Mouse (Mus musculus) bone marrow macrophage, adult 2 months (primary cell): ENCODE data around the gene Tnpo2.

Experiments used
- CTCF ChIP-seq: IDR thresholded peaks from 2 replicates; pipeline ENCODE4 v1.5.1; 2012; ENCODE audit warnings: low read depth, mild to moderate bottlenecking, low read length, moderate library complexity
- POLR2A ChIP-seq: IDR thresholded peaks from 2 replicates; pipeline ENCODE4 v1.6.1; 2012; ENCODE audit warnings: mild to moderate bottlenecking, low read depth, low read length, borderline replicate concordance

DNA sequence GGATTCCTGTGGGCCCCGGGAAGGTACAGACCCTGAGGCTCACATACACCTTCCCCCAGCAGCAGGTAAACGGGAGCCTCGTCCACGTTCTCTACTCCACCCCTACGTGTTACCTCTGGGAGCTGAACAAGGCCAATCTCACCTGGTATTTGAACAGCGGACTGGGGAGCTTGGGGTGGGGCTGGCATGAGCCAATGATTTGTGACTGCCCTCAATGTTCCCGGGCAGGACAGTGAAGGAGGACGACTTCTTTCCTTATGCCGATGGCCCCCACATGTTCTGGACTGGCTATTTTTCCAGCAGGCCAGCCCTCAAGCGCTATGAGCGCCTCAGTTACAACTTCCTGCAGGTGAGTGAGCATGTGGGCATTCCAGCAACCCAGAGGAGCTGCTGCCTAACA is 54.1 kb downstream of the Tnpo2 start:
- TF ChIP-seq CTCF: no peak
- TF ChIP-seq POLR2A: no peak
